Mouse (Mus musculus) adrenal gland, adult 2 months (tissue): ENCODE measurements around the gene Vps45. TPM values are rescaled to one million over a fixed set of nuclear protein-coding genes. Genes with fewer than 3 reads are reported as not detected.
"Not testable (repeated sequence)": the region's sequence is repeated elsewhere in the genome, so short reads cannot be mapped to it uniquely, and the experiment has no call there.

ENCODE experiments used
- DNase-seq: peaks from one replicate; pipeline ENCODE4 v3.0.0; 2021
- polyA plus RNA-seq: library from polyadenylated mRNA; depleted of rRNA; stranded (reverse); fragments of >200 nt; gene quantifications from 2 replicates; pipeline ENCODE4 v1.2.3, GENCODE M21; 2012
- total RNA-seq, 2 experiments: library from RNA; stranded (reverse); gene quantifications; 2 replicates each; pipeline ENCODE4 v1.2.3; 2021

Vps45 gene
- total and polyA plus RNA-seq, 3 experiments = 3.0 to 39.4 (median 38.3) TPM

DNA sequence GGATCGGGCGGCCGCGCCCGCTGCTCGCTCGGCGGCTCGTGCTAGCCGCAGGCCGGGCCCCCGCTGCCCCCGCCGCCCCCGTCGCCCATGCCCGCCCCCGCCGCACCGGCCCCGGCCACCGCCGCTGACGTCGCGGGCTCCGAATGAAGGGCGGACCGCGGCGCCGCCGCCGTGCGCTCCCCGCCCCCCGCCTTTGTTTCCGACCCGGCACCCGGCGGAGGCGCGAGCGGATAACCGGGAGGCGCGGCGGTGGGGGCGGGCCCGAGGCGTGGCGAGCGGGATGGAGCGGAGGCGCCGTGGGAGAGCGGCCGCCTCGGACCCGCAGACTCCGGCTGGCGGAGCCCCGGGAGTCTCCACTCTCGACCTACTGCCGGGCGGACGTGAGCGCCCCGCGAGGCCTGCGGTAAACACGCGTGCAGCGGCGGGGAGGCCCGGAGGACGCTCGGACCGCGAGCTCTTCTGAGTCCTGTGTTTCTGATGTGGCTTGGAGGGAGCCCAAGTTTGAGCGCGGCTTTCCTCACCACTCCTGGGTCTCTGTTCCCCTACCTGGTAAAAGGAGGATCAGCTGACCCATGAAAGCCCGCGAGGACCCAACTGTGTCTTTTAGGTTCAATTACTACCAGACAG lies 62.4 kb downstream of the Vps45 start, which contains the start of gene Plekho1:
TSS of gene Plekho1 (minus strand) at position 200 of the 627 bp plus-strand sequence.
- DNase-seq = peak; percentile 85

DNA sequence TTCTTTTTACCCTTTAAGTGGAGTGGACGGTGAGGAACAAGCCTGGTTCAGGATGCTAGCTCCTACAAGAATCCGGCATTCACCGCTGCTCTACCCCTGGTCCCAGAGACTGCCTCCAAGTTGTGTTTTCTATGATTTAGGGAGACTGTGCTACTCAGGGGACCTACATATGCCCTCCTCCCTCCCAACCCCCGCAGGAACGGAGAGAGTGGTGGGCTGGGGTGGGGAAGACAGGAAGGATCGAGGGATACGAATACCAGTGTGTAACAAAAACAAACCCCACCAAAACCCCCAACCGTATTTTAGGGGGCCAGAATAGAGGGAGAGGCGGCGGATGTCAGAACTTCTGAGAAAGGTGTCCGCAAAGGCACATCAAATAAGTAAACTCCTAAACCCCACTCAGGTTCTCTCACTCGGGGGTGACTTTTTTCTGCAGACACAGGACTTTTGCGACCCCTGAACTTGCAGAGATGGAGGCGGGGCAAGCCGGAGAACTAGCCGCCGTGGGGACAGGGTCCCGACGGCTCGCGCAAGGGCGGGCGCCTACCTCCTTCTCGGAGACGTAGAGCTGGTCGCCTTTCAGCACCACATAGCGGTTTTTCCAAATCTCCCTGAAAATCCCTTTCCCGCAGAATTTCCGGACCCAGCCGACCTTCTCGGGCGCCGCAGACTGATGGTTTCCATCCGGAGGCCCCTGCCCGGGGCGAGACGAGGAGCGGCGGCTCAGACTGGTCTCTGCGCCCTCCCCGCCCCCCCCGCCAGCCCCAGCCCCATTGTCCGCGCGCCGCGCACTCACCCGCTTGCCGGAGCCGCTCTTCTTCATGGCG lies 63.1 kb downstream of the Vps45 start:
- no peak for DNase-seq

DNA sequence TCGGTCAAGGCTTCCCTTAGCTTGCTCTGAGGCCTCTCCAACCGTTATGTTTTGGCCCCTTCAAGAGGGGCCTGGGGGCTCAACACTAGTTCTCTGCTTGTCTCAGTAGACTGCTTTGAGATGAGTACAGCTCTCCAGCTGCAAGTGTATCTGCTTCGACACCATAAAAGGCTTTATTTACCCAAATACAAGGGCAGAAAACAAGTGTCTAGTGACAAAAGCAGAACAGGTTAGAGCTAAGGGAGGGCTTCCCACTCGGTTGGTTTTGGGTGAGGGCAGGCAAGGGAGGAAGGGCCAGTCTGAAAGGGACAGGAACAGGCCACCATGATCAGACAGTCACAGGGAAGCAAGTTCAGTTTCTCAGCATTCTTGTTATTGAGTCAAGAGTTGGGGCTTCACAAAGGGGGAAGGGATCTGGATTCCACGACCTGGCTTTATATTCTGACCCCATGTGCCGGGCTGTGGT lies 63.9 kb downstream of the Vps45 start:
- no peak for DNase-seq

DNA sequence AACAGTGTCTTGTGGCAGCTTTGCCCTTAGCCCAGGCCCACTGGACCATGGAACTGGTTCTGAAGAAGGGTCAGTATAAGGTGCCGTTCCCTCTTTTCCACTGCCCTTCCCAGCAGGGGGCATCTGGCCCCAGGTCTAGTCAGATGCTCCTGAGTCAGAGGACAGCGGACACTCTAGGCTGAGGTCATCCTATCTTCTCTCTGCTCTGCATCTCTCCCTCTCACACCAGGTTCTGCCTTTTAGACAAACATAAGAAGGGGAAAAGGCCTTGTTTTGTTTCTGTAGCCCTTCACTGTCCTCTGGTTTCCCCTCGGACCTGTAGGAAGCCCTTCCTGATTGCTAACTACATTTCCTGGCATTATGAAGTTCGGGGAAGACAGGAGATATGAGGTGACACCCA lies 64.4 kb downstream of the Vps45 start:
- peak; percentile 38 for DNase-seq

DNA sequence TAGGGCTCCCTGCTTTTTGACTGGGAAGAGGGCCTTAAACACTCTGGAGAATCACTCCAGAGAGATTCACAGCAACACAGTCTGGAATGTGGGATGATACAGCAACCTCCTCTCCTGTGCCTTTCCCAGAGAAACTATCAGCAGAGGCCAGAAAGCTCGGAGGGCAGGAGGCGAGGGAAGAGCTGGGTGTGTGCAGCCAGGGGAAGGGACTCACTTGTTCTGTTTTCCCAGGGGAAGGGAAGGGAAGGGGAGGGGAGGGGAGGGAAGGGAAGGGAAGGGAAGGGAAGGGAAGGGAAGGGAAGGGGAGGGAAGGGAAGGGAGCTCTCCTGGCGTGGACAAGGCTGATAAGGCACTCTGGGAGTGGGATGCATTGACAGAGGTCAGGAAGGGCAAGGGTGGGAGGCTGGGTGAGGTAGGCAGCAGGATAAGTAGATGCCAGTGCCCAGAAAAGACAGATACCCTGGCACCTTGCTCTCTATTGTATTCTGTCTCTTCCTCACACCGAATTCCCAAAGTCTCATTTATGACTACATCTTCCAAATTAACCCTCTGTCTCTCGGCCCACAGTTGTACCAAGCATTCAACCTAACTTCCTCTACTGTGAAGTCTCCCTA lies 65.2 kb downstream of the Vps45 start:
- DNase-seq = no peak

DNA sequence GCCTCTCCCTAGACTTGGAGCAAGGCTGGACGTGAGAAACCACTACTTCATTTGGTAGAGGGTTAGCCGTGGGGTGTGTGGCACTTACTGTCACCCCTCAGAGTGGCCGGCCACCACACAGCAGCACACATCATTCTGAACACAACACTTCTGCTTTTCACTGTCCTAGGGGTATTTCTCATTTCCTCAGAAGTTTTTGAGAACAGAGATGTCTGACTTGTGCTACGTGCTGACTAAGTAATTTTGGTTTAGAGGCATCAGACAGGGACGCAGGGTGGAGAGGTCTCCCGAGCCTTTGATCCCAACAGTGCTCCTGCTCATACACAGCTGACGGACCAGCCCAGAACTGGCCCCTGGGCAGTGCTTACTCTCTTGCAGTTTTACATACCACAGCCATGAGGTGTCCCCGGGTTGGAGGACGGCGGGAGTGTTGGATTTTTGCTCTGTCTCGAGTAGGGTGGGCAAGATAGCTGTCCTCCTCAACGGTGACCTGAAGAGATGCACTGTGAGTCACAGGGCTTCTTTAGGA lies 67.8 kb downstream of the Vps45 start:
- DNase-seq = no peak

DNA sequence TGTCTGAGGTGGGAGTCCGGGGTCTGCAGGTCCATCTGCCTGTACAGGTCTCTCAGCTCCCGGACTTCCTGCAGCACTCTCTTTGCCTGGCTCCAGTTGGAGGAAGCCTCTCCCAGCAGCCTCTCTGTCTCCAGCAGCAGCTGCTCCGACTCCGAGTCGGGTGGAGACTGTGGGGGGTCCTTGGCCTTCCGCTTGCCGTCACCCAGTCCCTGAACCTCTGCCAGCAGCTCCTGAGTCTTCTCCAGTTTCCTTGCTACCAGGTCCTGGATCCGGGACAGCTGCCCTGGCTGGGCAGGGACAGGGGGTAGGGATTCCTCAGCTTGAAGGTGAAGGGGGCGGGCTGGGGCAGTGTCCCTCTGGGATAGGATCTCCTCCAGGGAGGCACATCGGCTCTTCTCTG lies 69.3 kb downstream of the Vps45 start:
- DNase-seq = peak; percentile 73

DNA sequence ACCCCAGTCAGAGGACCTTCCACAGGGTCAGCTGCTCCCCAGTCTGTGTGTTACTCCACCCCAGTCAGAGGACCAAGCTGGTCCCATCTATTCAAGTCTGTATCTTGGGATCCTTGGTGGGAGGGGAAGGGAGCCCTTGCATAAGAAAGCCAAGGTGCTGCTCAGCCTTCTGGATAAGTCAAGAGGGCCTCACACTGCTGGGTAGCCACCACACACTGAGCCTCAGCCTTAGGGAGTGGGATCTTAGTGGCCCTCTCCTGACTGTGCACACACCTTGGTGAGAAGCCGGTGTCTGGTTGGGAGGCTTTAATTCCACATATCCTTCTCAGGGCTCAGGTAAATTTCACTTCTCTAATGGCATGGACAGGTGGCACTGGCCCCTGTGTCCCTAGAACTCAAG lies 70.1 kb downstream of the Vps45 start:
- DNase-seq = no peak

DNA sequence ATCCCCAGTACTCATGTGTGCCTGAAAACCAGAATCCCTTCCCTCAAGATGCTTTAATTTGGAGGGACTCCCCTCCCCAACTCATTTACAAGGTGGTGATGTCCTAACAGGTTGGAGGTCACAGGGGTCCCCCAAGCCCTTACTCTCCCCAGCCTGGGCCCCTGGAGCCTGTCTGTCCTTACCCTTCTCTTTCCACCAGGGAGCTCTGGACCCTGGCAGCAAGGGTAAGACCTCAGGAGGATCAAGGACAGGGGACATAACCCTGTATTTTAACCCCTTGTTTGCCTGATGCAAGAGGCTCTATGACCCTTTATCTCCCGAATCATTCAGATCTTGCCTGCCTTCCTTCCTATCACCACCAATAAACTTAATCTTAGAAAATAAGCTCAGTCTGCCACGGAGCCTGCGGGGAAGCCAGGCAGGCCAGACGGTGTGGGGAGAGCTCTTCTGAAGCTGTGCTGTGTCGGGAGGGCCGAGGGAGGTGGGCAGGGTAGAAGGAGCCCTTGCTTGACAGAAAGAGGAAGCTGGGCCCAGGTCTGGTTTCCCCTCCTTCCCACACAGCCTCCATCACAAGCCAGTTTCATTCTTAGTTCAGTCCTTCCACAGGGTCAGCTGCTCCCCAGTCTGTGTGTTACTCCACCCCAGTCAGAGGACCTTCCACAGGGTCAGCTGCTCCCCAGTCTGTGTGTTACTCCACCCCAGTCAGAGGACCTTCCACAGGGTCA lies 70.7 kb downstream of the Vps45 start:
- no peak for DNase-seq

DNA sequence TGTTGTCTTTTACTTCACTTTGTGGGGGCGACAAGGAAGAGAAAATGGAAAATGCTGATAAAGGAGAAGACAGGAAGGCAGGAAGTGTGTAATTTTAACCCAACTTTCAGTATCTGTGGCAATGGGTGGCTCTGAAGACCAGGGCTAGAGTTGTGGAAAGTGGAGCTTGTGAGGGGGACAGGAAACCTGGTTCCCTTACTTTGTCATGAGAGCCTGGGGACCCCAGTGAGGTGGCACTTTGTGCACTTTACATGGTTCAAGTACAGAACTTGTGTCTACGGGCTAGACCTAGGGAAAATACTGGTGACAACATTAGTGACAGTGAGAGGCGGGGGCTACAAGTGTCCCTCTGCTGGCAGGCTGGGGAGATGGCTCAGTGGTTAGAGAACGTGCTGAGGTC lies 71.3 kb downstream of the Vps45 start:
- DNase-seq = no peak

DNA sequence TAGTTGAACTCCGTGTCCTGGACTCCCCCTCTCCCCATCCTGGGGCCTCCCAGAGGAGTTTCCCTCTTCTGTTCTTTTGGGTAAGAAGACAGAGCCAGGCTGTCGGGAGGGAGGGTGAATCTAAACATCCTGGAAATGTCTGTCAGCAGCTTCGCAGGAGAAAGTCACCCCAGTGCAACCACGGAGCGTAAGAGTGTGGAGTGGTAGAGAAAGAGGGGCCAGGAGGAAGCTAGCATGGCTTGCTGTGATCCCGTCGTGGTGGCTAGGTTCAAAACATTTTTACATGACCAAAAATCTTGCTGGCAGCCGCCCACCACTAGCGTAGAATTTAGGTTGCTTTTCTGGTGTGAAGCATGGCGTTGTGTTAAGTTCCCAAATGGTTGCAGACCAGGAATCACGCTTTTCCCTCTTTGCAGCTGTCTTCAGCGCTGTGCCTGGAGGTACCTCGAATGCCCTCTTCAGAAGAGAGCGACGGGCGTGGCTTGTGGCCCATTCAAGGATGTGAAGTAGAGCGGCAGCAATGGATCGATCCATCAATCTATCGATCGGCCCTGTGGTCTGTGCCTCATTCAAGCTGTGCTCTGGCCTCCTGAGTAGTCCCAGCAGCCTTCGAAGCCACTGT lies 72.2 kb downstream of the Vps45 start:
- DNase-seq = no peak

DNA sequence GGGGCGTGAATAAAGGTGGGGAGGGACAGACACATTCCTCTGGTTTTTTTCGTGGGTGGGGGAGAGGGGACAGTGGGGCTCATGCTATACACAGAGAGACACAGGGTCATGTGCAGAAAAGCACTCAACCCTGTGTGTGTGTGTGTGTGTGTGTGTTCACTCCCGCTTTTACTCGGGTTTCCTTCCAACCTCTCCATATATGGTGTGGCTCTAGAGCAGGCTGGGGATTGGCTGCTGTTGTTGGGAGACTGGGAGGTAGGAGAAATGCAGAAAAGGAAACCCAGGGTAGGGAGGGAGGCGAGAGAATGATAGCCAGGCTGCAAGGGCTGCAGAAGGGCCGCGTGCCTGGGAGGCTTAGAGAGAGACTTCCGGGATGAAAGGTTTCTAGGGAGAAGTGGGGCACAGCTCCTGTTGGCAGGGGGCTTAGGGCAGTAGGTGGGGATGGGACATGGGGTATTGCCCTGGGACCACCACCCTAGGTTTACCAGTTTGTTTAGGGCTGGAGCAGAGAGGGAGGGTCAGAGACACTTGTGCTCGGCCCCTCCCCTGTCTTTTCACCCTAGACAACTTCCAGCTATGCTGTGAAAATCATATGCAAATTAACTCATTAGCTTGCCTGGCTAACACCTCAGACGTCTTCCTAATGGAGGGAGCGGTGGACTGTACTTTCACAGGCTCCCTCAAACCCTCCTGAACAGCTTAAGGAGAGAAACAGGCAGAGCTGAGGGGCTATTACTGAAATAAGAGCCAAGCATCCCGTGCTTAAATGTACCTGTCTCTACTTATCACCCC lies 72.9 kb downstream of the Vps45 start:
- peak; percentile 56 for DNase-seq

DNA sequence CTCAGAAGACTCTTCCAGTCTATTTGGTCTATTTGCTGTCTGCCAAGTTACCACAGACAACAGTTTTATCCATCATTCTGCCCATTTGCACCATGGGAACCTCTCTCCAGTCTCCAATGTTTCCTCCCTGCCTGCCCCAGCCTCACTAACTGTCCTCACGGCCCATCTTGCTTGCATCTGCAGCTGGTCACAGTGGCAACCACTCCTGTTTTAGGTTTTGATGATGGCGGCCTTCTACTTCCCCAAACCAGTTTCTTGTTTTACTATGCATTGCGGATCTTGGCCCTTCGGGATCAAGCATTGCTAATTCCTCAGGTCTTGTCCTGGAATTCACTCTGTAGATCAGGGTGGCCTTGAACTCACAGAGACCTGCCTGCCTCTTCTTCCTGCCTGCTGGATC lies 76.1 kb downstream of the Vps45 start:
- no peak for DNase-seq

DNA sequence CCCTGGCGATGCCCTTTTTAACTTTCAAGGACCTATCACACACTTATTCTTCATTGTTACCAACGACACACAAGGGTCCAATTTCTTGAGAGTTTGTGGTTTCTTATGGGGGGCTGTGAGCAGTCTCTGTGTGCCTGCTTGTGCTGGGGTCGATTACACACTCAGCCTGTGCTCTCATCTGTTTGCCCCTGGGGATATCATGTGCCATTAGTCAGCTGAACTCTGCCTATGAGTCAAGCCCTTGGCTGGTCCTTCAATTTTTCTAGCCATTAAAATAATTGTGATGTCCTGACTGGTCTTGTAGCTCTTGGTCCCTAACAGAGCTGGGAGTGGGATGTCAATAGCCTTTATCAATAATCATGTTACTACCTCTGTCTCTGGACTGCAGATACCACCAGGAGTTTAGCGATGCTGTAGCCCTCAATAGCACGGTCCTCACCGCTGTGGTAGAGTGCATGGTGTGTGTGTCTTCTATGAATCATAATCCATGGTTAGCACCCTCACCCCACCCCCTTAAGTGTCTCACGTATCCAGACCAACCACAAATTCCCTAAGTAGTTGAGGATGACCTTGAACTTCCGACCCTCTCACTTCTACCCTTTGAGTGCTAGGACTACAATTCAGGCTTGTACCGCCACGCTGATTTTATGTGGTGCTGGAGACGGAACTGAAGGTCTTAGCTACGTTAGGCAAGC lies 77.8 kb downstream of the Vps45 start:
- no peak for DNase-seq

DNA sequence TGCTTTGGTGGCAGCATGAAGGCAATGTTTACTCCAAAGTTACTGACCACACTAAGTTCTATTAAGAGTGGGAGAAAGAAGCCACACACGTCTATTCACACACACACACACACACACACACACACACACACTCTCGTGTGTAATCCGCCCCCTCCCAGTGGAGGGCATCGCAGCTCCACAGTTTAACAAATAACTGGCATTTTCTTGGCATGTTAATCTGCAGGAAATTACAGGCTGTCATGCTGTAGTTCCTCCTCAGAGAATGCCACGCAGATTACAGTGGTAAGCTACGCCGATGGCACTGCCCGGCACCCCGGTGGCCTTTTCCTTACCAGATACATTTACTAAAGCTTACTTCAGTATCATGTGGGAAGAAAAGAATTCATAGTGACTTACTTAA lies 80.0 kb downstream of the Vps45 start:
- DNase-seq = no peak

DNA sequence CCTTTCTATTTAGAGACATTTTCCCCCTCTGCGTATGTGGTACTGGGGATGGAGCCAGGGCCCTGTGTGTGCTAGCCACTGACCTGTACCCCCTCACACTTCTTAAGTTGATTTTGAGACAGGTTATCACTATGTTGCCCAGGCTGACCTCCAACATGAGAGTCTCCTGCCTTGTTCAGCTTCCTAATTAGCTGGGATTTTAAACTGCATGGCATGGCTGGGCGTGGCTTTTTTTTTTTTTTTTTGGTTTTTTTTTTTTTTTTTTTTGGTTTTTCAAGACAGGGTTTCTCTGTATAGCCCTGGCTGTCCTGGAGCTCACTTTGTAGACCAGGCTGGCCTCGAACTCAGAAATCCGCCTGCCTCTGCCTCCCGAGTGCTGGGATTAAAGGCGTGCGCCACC lies 80.7 kb downstream of the Vps45 start:
- not testable (repeated sequence) for DNase-seq

DNA sequence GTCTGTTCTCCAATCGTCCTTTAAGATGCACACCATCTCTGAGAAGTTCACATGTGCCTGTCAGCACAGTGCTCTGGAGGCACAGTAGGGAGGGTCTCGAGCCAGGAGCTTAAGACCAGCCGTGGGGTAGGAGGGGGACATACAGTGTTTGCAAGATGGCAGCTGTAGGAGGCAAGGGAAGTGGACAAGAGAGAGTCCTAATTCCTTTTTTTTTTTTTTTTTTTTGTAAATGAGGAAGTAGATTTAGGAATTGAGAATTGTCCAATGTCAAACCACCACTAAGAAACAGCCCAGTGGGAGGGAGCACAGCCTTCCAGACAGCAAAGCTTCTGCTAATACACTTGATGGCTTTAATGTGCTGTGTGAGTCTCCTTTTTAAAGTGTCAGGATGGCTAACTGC lies 81.2 kb downstream of the Vps45 start:
- DNase-seq = no peak

DNA sequence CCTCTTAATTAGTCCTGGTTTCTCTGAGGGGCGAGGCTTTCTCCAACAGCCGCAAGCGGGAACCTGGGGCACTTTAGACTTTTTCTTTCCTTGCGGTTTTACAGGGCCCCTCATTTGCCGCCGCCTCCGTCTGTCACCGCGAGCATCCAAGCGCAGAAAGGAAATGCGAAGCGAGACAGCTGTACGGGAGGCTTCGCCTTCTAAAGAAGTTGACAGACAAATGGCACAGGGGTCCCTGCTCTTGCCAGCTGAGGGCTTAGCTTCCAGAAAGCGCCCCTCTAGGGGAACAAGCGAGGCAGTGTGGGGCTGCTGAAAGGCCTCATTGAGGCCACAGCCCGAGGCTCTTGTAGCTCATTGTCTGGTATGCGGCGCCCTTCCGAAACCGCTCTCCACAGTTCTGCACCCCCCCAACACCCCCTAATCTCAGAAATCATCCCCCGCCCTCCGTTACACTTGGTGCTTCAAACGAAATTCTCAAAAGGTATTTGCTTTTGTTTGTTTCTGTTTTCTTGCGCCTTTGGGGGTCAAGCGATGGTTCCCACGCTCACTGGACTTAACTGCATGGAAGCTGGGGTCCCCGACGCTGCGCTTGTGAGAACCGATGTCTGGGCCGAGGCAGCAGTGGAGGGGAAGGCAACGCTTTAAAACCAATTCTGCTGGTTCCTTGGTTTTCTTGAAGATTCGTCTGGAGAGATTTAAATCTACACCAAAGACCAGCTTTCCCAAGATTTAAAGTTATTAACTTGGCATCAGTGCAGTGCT lies 85.2 kb downstream of the Vps45 start:
- no peak for DNase-seq

DNA sequence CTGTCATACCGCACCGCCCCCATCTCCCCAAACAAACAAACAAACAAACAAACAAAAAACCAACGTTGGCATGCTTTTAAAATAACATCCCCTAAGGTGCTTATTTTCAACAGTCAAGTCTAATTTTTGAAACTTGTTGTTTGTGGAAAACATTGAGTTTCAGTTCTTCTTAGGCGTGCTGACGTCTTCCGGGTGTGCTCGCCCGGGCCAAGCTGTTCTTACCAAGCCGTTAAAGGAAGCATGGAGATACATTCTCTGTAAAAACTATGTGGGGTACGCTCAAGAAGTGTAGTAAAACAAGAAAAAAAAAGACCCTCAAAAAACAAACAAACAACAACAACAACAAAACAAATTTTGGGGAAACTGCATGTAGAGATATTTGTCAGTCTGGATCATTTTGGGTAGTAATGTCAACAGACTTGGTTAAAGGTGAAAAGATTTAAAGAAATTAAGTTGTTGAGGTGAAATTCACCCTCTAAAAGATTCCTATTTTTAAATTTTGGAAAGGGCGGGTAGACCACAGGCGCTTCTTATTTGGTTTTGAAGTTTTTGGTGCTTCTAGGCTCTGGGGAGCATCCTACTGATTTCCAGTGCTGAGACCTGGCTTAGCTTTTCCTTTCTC lies 85.9 kb downstream of the Vps45 start:
- no peak for DNase-seq
